Mouse (Mus musculus) spleen, postnatal 14 days (tissue): Measurements from ENCODE around the gene Clta.

Experiments used
- DNase-seq, 2 experiments: peaks; one replicate each; pipeline ENCODE4 v3.0.0; 2021 to 2022; ENCODE audit warnings: low spot score in 2 of 2

The Clta gene

DNA sequence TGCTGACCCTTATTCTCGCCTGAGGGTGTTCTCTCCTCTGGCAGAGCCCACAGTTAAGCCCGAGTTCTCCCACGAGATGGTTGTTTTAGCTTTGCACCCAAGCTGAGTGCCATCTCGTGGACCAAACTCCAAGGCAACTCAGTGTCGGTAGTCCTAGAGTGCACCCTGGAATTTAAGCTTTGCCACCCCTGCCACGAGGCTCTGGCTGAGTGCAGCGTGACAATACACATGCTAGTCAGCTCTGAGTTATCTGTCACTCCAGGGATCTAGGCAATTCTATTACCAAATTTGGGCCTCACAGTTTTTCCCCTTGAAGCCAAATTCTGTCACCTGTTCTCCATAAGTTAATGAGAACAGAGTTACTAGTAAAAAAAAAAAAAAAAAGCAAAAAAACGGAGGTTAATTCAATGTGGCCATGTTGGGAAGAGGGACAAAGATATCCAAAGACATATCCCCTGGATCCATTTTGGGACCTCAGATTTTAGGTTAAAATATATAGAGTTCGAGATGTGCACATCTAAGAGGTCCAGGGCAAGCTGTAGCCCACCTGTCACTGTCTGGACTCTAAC lies 68.7 kb downstream of the Clta start:
- no peak for DNase-seq

DNA sequence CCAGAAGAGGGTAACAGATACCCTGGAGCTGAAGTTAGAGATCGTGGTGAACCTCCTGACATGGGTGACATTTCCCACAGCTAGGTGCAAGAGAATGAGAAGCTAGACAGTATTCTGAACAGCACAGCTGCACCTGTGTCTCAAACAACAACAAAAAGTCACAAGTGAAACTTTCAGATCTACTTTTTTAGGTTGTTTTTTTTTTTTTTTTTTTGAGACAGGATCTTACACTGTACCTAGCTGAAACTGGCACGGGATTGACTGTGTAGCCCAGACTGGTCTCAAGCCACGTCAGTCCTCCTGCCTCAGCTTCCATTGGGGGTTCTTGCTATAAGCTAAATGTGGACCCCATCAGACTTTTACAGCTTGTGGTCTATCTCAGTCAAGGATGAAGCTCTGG lies 69.5 kb downstream of the Clta start:
- DNase-seq = no peak

- no peak for DNase-seq
Observed at GRCm38 (mm10) chr4:44074422-44074821, 70.2 kb downstream of the Clta start.

DNA sequence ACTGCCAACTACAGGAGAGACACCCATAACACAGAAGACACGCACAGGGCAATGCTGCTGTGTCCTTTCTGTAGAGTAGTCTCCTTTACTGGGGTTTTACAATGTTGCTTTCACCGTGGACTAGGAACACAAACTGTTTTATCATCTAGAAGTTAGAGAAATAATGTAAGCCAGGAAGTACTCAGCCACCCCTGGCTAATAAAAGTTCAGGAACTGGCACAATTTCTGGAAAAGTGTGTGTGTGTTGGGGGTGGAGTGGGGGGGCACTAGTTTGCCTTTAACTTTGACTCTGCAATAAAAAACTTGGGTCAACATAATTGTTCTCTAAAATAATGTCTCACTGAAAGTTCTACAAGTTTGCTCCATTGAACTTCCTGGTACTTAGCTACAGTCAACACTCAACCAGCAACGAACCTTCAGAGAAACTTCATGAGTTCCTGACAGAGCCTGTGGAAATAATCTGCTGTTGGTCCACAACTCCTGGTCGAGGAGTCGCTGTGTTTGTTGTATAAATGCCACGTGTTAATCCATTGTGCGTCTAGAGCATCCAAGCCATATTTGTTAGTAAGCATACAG lies 74.2 kb downstream of the Clta start:
- no peak for DNase-seq
